Mouse (Mus musculus): ENCODE data around the gene Stx2.

The Stx2 gene

GRCm38 (mm10) chr5:128953278-128954070, 54.9 kb downstream of the Stx2 start, which contains the start of gene Rimbp2:
Gene Rimbp2 (minus strand): TSS chr5:128953486.
- DNase-seq (ENCODE audit: low read depth, low spot score): peak; percentile 76

GRCm38 (mm10) chr5:128952291-128953195, 55.8 kb downstream of the Stx2 start:
- no peak for DNase-seq (ENCODE audit: low read depth, low spot score)

GRCm38 (mm10) chr5:128951472-128951871, 56.9 kb downstream of the Stx2 start:
- no peak for DNase-seq (ENCODE audit: low read depth, low spot score)

- no peak for DNase-seq (ENCODE audit: low read depth, low spot score)
These were observed 61.3 kb downstream of the Stx2 start for GRCm38 (mm10) chr5:128947093-128947492.

- no peak for DNase-seq (ENCODE audit: low read depth, low spot score)
These were observed 67.9 kb downstream of the Stx2 start for GRCm38 (mm10) chr5:128940436-128940835.

- no peak for DNase-seq (ENCODE audit: low read depth, low spot score)
These were observed 72.9 kb downstream of the Stx2 start for GRCm38 (mm10) chr5:128935359-128935899.
